Mouse (Mus musculus): ENCODE measurements at regions not wholly inside any gene's neighbourhood (a gene's known extent, or its start where the extent isn't known, plus 50 kb on each side); places are given as distances from the start of the nearest gene placed in this dataset.

- WGBS = 41% methylated on average over 3 of the region's 3 CpGs
- DNase-seq = no peak
- Histone ChIP-seq H3K27me3 (ENCODE audit: control insufficient read depth, insufficient read depth, low read length) (no peaks in the 10 kb centered on the region), H3K4me1 (replicated peaks; ENCODE audit: control insufficient read depth, insufficient read depth, low read length) (no peaks in the 10 kb centered on the region), H3K27ac (ENCODE audit: control insufficient read depth, insufficient read depth, low read length) (no peak overlapping the region), H3K36me3 (ENCODE audit: control insufficient read depth, insufficient read depth, low read length) (no peaks in the 10 kb centered on the region), H3K4me3 (ENCODE audit: control insufficient read depth, insufficient read depth, low read length) (no peak overlapping the region)
- TF ChIP-seq CTCF (IDR thresholded peaks at IDR 0.05; ENCODE audit: borderline replicate concordance, control insufficient read depth, extremely low read depth, insufficient read depth, low read length, poor library complexity) = no peak
- TF ChIP-seq POLR2A (IDR thresholded peaks at IDR 0.05; ENCODE audit: control insufficient read depth, extremely low read depth, insufficient read depth, low read length, poor library complexity) = no peak
These were observed 142.8 kb downstream of the Arrdc4 start for GRCm38 (mm10) chr7:68606278-68606677.

- no peak for TF ChIP-seq CTCF (IDR thresholded peaks at IDR 0.05; ENCODE audit: borderline replicate concordance, control insufficient read depth, extremely low read depth, insufficient read depth, low read length, poor library complexity)
- TF ChIP-seq POLR2A (IDR thresholded peaks at IDR 0.05; ENCODE audit: control insufficient read depth, extremely low read depth, insufficient read depth, low read length, poor library complexity) = no peak
- H3K4me3 ChIP-seq (ENCODE audit: control insufficient read depth, insufficient read depth, low read length) = no peak overlapping the region
- H3K36me3 ChIP-seq (ENCODE audit: control insufficient read depth, insufficient read depth, low read length) = no peaks in the 10 kb centered on the region
- no peak for DNase-seq
- H3K27me3 ChIP-seq (ENCODE audit: control insufficient read depth, insufficient read depth, low read length) = no peaks in the 10 kb centered on the region
- H3K27ac ChIP-seq (ENCODE audit: control insufficient read depth, insufficient read depth, low read length) = no peak overlapping the region
- WGBS = 91% methylated on average over 2 of the region's 2 CpGs
- no peaks in the 10 kb centered on the region for H3K4me1 ChIP-seq (replicated peaks; ENCODE audit: control insufficient read depth, insufficient read depth, low read length)
These were observed 145.3 kb downstream of the Arrdc4 start for GRCm38 (mm10) chr7:68603711-68604110.

GRCm38 (mm10) chr7:68602003-68602402 is 147.0 kb downstream of the Arrdc4 start:
- WGBS = 79% methylated on average over 6 of the region's 6 CpGs
- Histone ChIP-seq H3K27me3 (ENCODE audit: control insufficient read depth, insufficient read depth, low read length) (no peaks in the 10 kb centered on the region), H3K4me1 (replicated peaks; ENCODE audit: control insufficient read depth, insufficient read depth, low read length) (no peaks in the 10 kb centered on the region), H3K36me3 (ENCODE audit: control insufficient read depth, insufficient read depth, low read length) (no peaks in the 10 kb centered on the region), H3K27ac (ENCODE audit: control insufficient read depth, insufficient read depth, low read length) (no peak overlapping the region), H3K4me3 (ENCODE audit: control insufficient read depth, insufficient read depth, low read length) (no peak overlapping the region)
- TF ChIP-seq POLR2A (IDR thresholded peaks at IDR 0.05; ENCODE audit: control insufficient read depth, extremely low read depth, insufficient read depth, low read length, poor library complexity) = no peak
- no peak for TF ChIP-seq CTCF (IDR thresholded peaks at IDR 0.05; ENCODE audit: borderline replicate concordance, control insufficient read depth, extremely low read depth, insufficient read depth, low read length, poor library complexity)
- DNase-seq = no peak

- Histone ChIP-seq H3K27me3 (ENCODE audit: control insufficient read depth, insufficient read depth, low read length) (no peaks in the 10 kb centered on the region), H3K27ac (ENCODE audit: control insufficient read depth, insufficient read depth, low read length) (no peak overlapping the region), H3K36me3 (ENCODE audit: control insufficient read depth, insufficient read depth, low read length) (no peaks in the 10 kb centered on the region), H3K4me1 (replicated peaks; ENCODE audit: control insufficient read depth, insufficient read depth, low read length) (no peaks in the 10 kb centered on the region), H3K4me3 (ENCODE audit: control insufficient read depth, insufficient read depth, low read length) (no peak overlapping the region)
- DNase-seq = no peak
- WGBS = 30% methylated on average over 4 of the region's 4 CpGs
- no peak for TF ChIP-seq POLR2A (IDR thresholded peaks at IDR 0.05; ENCODE audit: control insufficient read depth, extremely low read depth, insufficient read depth, low read length, poor library complexity)
- no peak for TF ChIP-seq CTCF (IDR thresholded peaks at IDR 0.05; ENCODE audit: borderline replicate concordance, control insufficient read depth, extremely low read depth, insufficient read depth, low read length, poor library complexity)
These were observed 155.0 kb downstream of the Arrdc4 start for GRCm38 (mm10) chr7:68594017-68594386.

GRCm38 (mm10) chr7:68593344-68594016 is 155.6 kb downstream of the Arrdc4 start:
- Histone ChIP-seq H3K36me3 (ENCODE audit: control insufficient read depth, insufficient read depth, low read length) (no peaks in the 10 kb centered on the region), H3K4me3 (ENCODE audit: control insufficient read depth, insufficient read depth, low read length) (no peak overlapping the region), H3K4me1 (replicated peaks; ENCODE audit: control insufficient read depth, insufficient read depth, low read length) (no peaks in the 10 kb centered on the region), H3K27ac (ENCODE audit: control insufficient read depth, insufficient read depth, low read length) (no peak overlapping the region), H3K27me3 (ENCODE audit: control insufficient read depth, insufficient read depth, low read length) (no peaks in the 10 kb centered on the region)
- WGBS = 45% methylated on average over 15 of the region's 15 CpGs
- TF ChIP-seq CTCF (IDR thresholded peaks at IDR 0.05; ENCODE audit: borderline replicate concordance, control insufficient read depth, extremely low read depth, insufficient read depth, low read length, poor library complexity) (no peak), POLR2A (IDR thresholded peaks at IDR 0.05; ENCODE audit: control insufficient read depth, extremely low read depth, insufficient read depth, low read length, poor library complexity) (no peak)
- DNase-seq = no peak

- no peak overlapping the region for H3K27ac ChIP-seq (ENCODE audit: control insufficient read depth, insufficient read depth, low read length)
- 89% methylated on average over 13 of the region's 13 CpGs for WGBS
- TF ChIP-seq CTCF (IDR thresholded peaks at IDR 0.05; ENCODE audit: borderline replicate concordance, control insufficient read depth, extremely low read depth, insufficient read depth, low read length, poor library complexity) (no peak), POLR2A (IDR thresholded peaks at IDR 0.05; ENCODE audit: control insufficient read depth, extremely low read depth, insufficient read depth, low read length, poor library complexity) (no peak)
- H3K4me3 ChIP-seq (ENCODE audit: control insufficient read depth, insufficient read depth, low read length) = no peak overlapping the region
- H3K27me3 ChIP-seq (ENCODE audit: control insufficient read depth, insufficient read depth, low read length) = no peaks in the 10 kb centered on the region
- DNase-seq = no peak
- no peaks in the 10 kb centered on the region for H3K4me1 ChIP-seq (replicated peaks; ENCODE audit: control insufficient read depth, insufficient read depth, low read length)
- H3K36me3 ChIP-seq (ENCODE audit: control insufficient read depth, insufficient read depth, low read length) = no peaks in the 10 kb centered on the region
These were observed 166.3 kb downstream of the Arrdc4 start for GRCm38 (mm10) chr7:68582540-68583325.
